Mouse (Mus musculus): Measurements from ENCODE around the gene Hpcal1. TPM values are rescaled to one million over a fixed set of nuclear protein-coding genes. Genes with fewer than 3 reads are reported as not detected.

Hpcal1 gene
- polyA plus RNA-seq, 1 experiment from 2014 or later = 22.9 TPM

GRCm38 (mm10) chr12:17702257-17702943 lies 11.7 kb downstream of the Hpcal1 start:
- Histone ChIP-seq H3K27me3 (ENCODE audit: control insufficient read depth, insufficient read depth, low read length) (no peaks in the 10 kb centered on the region), H3K4me3 (ENCODE audit: low read depth, low read length) (no peak overlapping the region), H3K9ac (ENCODE audit: low read depth, low read length) (no peak overlapping the region), H3K4me1 (ENCODE audit: control insufficient read depth, insufficient read depth, low read length) (peaks cover 3% of the 10 kb centered on the region; the same call in 1 of the 2 replicates), H3K36me3 (ENCODE audit: control insufficient read depth, insufficient read depth, low read length) (no peaks in the 10 kb centered on the region), H3K4me2 (no peak overlapping the region), H3K9me3 (replicated peaks; ENCODE audit: control insufficient read depth, low read length) (no peaks in the 10 kb centered on the region), H3K27ac (ENCODE audit: low read depth, low read length) (no peak overlapping the region)
- ATAC-seq (replicated peaks; ENCODE audit: insufficient number of reproducible peaks, low FRiP score, low TSS enrichment) = no peak
- 71% methylated on average over 9 of the region's 9 CpGs for WGBS (ENCODE audit: insufficient replicate concordance)

- H3K27ac ChIP-seq (ENCODE audit: low read depth, low read length) = no peak overlapping the region
- H3K9me3 ChIP-seq (replicated peaks; ENCODE audit: control insufficient read depth, low read length) = no peaks in the 10 kb centered on the region
- H3K4me2 ChIP-seq = no peak overlapping the region
- WGBS (ENCODE audit: insufficient replicate concordance) = 60% methylated on average over 6 of the region's 6 CpGs
- no peak for ATAC-seq (replicated peaks; ENCODE audit: insufficient number of reproducible peaks, low FRiP score, low TSS enrichment)
- no peaks in the 10 kb centered on the region for H3K36me3 ChIP-seq (ENCODE audit: control insufficient read depth, insufficient read depth, low read length)
- H3K27me3 ChIP-seq (ENCODE audit: control insufficient read depth, insufficient read depth, low read length) = no peaks in the 10 kb centered on the region
- no peak overlapping the region for H3K4me3 ChIP-seq (ENCODE audit: low read depth, low read length)
- 0 out of 2 replicates have a peak, but pooled peaks cover 2% of the 10 kb centered on the region for H3K4me1 ChIP-seq (ENCODE audit: control insufficient read depth, insufficient read depth, low read length)
- no peak overlapping the region for H3K9ac ChIP-seq (ENCODE audit: low read depth, low read length)
Observed at GRCm38 (mm10) chr12:17702944-17703335, 12.3 kb downstream of the Hpcal1 start.

DNA sequence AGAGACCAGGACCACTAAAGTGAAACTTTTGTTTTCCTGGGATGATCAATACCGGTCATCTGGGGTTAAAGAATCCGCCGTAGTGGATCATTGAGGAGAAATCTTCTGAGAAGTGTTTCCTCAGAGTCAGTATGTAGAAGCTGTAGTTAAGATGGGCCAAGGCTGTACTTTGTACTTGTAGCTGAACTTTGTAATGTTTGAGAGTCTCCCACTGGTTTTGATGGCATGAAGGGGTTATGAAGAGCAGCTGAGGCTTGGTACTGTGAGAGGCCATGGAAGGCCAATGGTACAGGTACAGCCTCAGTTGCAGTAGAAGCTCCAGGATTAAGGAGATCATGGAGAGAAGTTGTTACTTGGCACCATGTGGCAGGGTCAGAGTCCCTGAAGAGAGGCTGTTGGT lies 13.2 kb downstream of the Hpcal1 start:
- WGBS (ENCODE audit: insufficient replicate concordance) = 95% methylated on average over 3 of the region's 3 CpGs

DNA sequence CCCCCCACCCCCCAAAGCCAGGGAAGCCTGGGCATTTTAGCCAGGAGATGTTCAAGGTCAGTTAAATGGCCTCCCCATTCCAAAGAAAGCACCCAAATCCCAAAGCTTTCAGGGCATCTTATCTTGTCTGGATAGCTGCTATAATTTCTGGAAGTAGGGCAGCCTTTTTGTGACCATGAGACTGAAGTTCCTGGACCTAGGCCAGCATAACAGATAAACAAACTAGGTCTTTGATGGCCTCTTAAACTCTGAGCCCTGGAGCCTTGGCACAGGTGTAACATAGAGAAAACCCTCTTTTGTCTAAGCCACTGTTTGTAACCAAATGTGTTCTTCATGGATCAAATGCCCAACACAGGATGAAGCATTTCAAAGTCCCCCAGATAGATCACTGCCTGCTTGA lies 16.8 kb downstream of the Hpcal1 start:
- ATAC-seq (replicated peaks; ENCODE audit: insufficient number of reproducible peaks, low FRiP score, low TSS enrichment) = no peak
- H3K36me3 ChIP-seq (ENCODE audit: control insufficient read depth, insufficient read depth, low read length) = no peaks in the 10 kb centered on the region
- H3K27ac ChIP-seq (ENCODE audit: low read depth, low read length) = no peak overlapping the region
- peaks cover 11% of the 10 kb centered on the region for H3K4me1 ChIP-seq (ENCODE audit: control insufficient read depth, insufficient read depth, low read length)
- no peaks in the 10 kb centered on the region for H3K27me3 ChIP-seq (ENCODE audit: control insufficient read depth, insufficient read depth, low read length)
- no peak overlapping the region for H3K9ac ChIP-seq (ENCODE audit: low read depth, low read length)
- H3K9me3 ChIP-seq (replicated peaks; ENCODE audit: control insufficient read depth, low read length) = no peaks in the 10 kb centered on the region
- H3K4me2 ChIP-seq = no peak overlapping the region
- H3K4me3 ChIP-seq (ENCODE audit: low read depth, low read length) = no peak overlapping the region

More for the DNA sequence above, 13.2 kb downstream of the Hpcal1 start:
- H3K27me3 ChIP-seq (ENCODE audit: control insufficient read depth, insufficient read depth, low read length) = no peaks in the 10 kb centered on the region
- 0 out of 2 replicates have a peak, but pooled peaks cover 2% of the 10 kb centered on the region for H3K4me1 ChIP-seq (ENCODE audit: control insufficient read depth, insufficient read depth, low read length)
- no peak overlapping the region for H3K27ac ChIP-seq (ENCODE audit: low read depth, low read length)
- ATAC-seq (replicated peaks; ENCODE audit: insufficient number of reproducible peaks, low FRiP score, low TSS enrichment) = no peak
- H3K4me3 ChIP-seq (ENCODE audit: low read depth, low read length) = no peak overlapping the region
- no peaks in the 10 kb centered on the region for H3K9me3 ChIP-seq (replicated peaks; ENCODE audit: control insufficient read depth, low read length)
- no peak overlapping the region for H3K4me2 ChIP-seq
- no peak overlapping the region for H3K9ac ChIP-seq (ENCODE audit: low read depth, low read length)
- no peaks in the 10 kb centered on the region for H3K36me3 ChIP-seq (ENCODE audit: control insufficient read depth, insufficient read depth, low read length)

GRCm38 (mm10) chr12:17709451-17709850 lies 18.8 kb downstream of the Hpcal1 start:
- Histone ChIP-seq H3K4me3 (ENCODE audit: low read depth, low read length) (no peak overlapping the region), H3K9me3 (replicated peaks; ENCODE audit: control insufficient read depth, low read length) (no peaks in the 10 kb centered on the region), H3K27ac (ENCODE audit: low read depth, low read length) (no peak overlapping the region), H3K4me1 (ENCODE audit: control insufficient read depth, insufficient read depth, low read length) (peaks cover 11% of the 10 kb centered on the region), H3K9ac (ENCODE audit: low read depth, low read length) (no peak overlapping the region), H3K36me3 (ENCODE audit: control insufficient read depth, insufficient read depth, low read length) (no peaks in the 10 kb centered on the region), H3K4me2 (no peak overlapping the region), H3K27me3 (ENCODE audit: control insufficient read depth, insufficient read depth, low read length) (no peaks in the 10 kb centered on the region)
- WGBS (ENCODE audit: insufficient replicate concordance) = 48% methylated on average over 4 of the region's 4 CpGs
- ATAC-seq (replicated peaks; ENCODE audit: insufficient number of reproducible peaks, low FRiP score, low TSS enrichment) = no peak

DNA sequence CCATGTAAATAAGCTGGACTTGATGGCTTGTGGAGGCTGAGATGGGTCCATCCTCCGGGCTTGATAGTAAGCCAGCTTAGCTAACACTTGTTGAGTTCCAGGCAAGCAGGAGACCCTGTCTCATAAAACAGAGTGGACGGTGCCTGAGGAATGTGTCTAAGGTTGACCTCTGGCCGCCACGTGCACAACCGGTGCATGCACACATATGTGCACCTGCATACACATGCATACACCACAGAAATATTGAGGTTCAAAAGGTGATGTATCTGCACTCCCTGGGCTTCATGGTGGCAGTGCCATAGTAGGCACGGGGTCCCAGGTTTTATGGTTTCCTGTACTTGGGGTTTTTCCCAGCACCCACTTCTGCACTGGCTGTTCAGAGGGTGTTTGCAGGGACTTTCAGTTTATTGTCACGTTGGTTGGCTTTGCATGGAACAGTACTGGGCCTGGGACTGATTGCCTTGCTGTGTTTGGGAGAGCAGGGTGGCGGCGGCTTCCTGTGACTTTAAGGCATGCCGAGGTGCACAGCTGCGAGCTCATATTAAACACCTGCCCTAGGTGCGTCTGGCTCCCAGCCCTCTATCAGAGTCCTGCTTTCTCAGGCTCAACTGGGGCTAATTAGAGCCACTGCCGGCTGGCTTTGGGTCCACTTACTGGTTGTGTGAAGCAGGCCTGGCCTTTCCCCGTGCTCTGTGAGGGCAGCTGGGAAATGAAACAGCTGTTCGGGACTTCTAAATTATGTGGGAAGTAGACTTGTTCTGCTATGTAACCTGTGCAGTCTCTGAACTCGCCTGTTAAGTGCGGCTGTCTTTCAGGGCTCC lies 19.5 kb downstream of the Hpcal1 start:
- H3K4me2 ChIP-seq = no peak overlapping the region
- no peak for ATAC-seq (replicated peaks; ENCODE audit: insufficient number of reproducible peaks, low FRiP score, low TSS enrichment)
- H3K27me3 ChIP-seq (ENCODE audit: control insufficient read depth, insufficient read depth, low read length) = no peaks in the 10 kb centered on the region
- no peaks in the 10 kb centered on the region for H3K9me3 ChIP-seq (replicated peaks; ENCODE audit: control insufficient read depth, low read length)
- H3K36me3 ChIP-seq (ENCODE audit: control insufficient read depth, insufficient read depth, low read length) = no peaks in the 10 kb centered on the region
- whole genome bisulfite sequencing (ENCODE audit: insufficient replicate concordance) = 66% methylated on average over 17 of the region's 17 CpGs
- H3K4me1 ChIP-seq (ENCODE audit: control insufficient read depth, insufficient read depth, low read length) = peaks cover 11% of the 10 kb centered on the region
- no peak overlapping the region for H3K9ac ChIP-seq (ENCODE audit: low read depth, low read length)
- no peak overlapping the region for H3K27ac ChIP-seq (ENCODE audit: low read depth, low read length)
- no peak overlapping the region for H3K4me3 ChIP-seq (ENCODE audit: low read depth, low read length)

GRCm38 (mm10) chr12:17710747-17711092 lies 20.1 kb downstream of the Hpcal1 start:
- 24% methylated on average over 3 of the region's 3 CpGs for WGBS (ENCODE audit: insufficient replicate concordance)
- Histone ChIP-seq H3K4me1 (ENCODE audit: control insufficient read depth, insufficient read depth, low read length) (peaks cover 11% of the 10 kb centered on the region), H3K36me3 (ENCODE audit: control insufficient read depth, insufficient read depth, low read length) (no peaks in the 10 kb centered on the region), H3K9ac (ENCODE audit: low read depth, low read length) (no peak overlapping the region), H3K27ac (ENCODE audit: low read depth, low read length) (no peak overlapping the region), H3K4me2 (no peak overlapping the region), H3K27me3 (ENCODE audit: control insufficient read depth, insufficient read depth, low read length) (no peaks in the 10 kb centered on the region), H3K4me3 (ENCODE audit: low read depth, low read length) (no peak overlapping the region), H3K9me3 (replicated peaks; ENCODE audit: control insufficient read depth, low read length) (no peaks in the 10 kb centered on the region)
- no peak for ATAC-seq (replicated peaks; ENCODE audit: insufficient number of reproducible peaks, low FRiP score, low TSS enrichment)

GRCm38 (mm10) chr12:17711731-17712388 lies 21.2 kb downstream of the Hpcal1 start:
- Histone ChIP-seq H3K4me2 (no peak overlapping the region), H3K27ac (ENCODE audit: low read depth, low read length) (no peak overlapping the region), H3K9me3 (replicated peaks; ENCODE audit: control insufficient read depth, low read length) (no peaks in the 10 kb centered on the region), H3K4me1 (ENCODE audit: control insufficient read depth, insufficient read depth, low read length) (peaks cover 11% of the 10 kb centered on the region), H3K36me3 (ENCODE audit: control insufficient read depth, insufficient read depth, low read length) (no peaks in the 10 kb centered on the region), H3K4me3 (ENCODE audit: low read depth, low read length) (no peak overlapping the region), H3K9ac (ENCODE audit: low read depth, low read length) (no peak overlapping the region), H3K27me3 (ENCODE audit: control insufficient read depth, insufficient read depth, low read length) (no peaks in the 10 kb centered on the region)
- WGBS (ENCODE audit: insufficient replicate concordance) = 52% methylated on average over 6 of the region's 6 CpGs
- ATAC-seq (replicated peaks; ENCODE audit: insufficient number of reproducible peaks, low FRiP score, low TSS enrichment) = no peak

Data from heart, embryonic 11.5 days (tissue).